12 mouse cellular contexts compared by ENCODE assay signal in the genomic region with DNA sequence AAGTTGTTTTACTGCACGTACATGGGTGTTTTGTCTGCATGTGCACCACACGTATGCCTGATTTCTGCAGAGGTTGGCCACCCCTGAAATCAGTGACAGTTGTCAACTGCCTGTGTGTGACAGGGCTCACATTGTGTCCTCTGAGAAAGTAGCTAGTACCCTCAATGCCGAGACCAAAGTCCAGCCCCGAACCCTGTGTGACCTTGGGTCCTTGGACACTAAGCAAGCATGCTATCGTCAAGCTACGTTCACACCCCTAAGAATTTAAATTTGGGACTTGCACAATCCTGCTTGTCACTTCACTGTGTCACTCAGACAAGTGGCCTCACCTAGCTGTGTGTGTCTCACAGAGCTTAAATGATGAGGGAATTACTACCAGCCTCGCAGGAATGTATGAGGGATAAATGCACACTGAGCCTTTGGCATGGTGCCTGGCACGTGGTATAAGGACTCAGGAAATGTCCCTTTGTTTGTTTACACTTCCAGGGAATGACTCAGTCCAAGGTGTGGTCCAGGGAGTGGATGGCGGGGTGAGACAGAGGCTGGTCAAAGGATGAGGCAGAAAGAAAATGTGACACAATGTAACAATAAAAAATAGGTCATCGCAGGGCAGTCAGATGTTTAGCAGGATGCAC. TPM values are rescaled to one million over a fixed set of nuclear protein-coding genes. Genes with fewer than 3 reads are reported as not detected.
DNase-seq lines count a peak whose midpoint lies in the region; ATAC-seq lines count a peak whose summit lies in the region.
"Had no signal": no experiment of that assay in that cellular context is flagged by ENCODE, and none has a peak within 500 bp of the region (broad histone marks: within the 10 kb centered on the region; RNA-seq: fewer than 3 reads in every experiment).

No protein-coding gene starts in this region.

- peaks cover 25% of the 10 kb centered on the region for H3K36me3 ChIP-seq in liver, embryonic 12.5 days
- no peaks in the 10 kb centered on the region for H3K36me3 ChIP-seq in stomach, embryonic 14.5 days (ENCODE audit: control insufficient read depth, insufficient read depth, low read length)
- 0 out of 2 replicates have a peak, but pooled peaks cover 6% of the 10 kb centered on the region for H3K36me3 ChIP-seq in hindbrain, embryonic 16.5 days (ENCODE audit: control insufficient read depth, insufficient read depth, low read length)

- no peaks in the 10 kb centered on the region for H3K27me3 ChIP-seq in liver, embryonic 12.5 days (replicated peaks)
- H3K27me3 ChIP-seq in stomach, embryonic 14.5 days (ENCODE audit: control insufficient read depth, insufficient read depth, low read length) = no peaks in the 10 kb centered on the region
- H3K27me3 ChIP-seq in hindbrain, embryonic 16.5 days (replicated peaks; ENCODE audit: control insufficient read depth, insufficient read depth, low read length) = no peaks in the 10 kb centered on the region
- H3K27me3 ChIP-seq: embryonic facial prominence, embryonic 13.5 days; hindbrain, embryonic 13.5 days; neural tube, embryonic 13.5 days had no signal

- 66% methylated on average over 10 of the region's 10 CpGs for WGBS in liver, embryonic 12.5 days (ENCODE audit: insufficient replicate concordance)
- WGBS in stomach, embryonic 14.5 days = 55% methylated on average over 10 of the region's 10 CpGs
- WGBS in hindbrain, embryonic 16.5 days = 67% methylated on average over 10 of the region's 10 CpGs

- ATAC-seq in liver, embryonic 12.5 days = peak; percentile 31; the same call in 1 of the 2 replicates
- ATAC-seq in stomach, embryonic 14.5 days (ENCODE audit: insufficient number of reproducible peaks, insufficient read depth, low FRiP score, low read depth) = peak; percentile 81
- no peak for ATAC-seq in hindbrain, embryonic 16.5 days

- H3K4me3 ChIP-seq in liver, embryonic 12.5 days = no peak overlapping the region
- H3K4me3 ChIP-seq in stomach, embryonic 14.5 days (ENCODE audit: low read depth, low read length) = no peak overlapping the region
- H3K4me3 ChIP-seq in hindbrain, embryonic 16.5 days (ENCODE audit: low read length) = no peak overlapping the region
- H3K4me3 ChIP-seq: embryonic facial prominence, embryonic 13.5 days; hindbrain, embryonic 13.5 days; neural tube, embryonic 13.5 days had no signal

- no peaks in the 10 kb centered on the region for H3K9me3 ChIP-seq in liver, embryonic 12.5 days (replicated peaks)
- H3K9me3 ChIP-seq in stomach, embryonic 14.5 days (ENCODE audit: control insufficient read depth, low read depth, low read length) = no peaks in the 10 kb centered on the region
- peaks cover 2% of the 10 kb centered on the region; the same call in 1 of the 2 replicates for H3K9me3 ChIP-seq in hindbrain, embryonic 16.5 days (ENCODE audit: control insufficient read depth, low read length)
- H3K9me3 ChIP-seq: embryonic facial prominence, embryonic 13.5 days; neural tube, embryonic 13.5 days had no signal

- H3K4me1 ChIP-seq in liver, embryonic 12.5 days = peaks cover 45% of the 10 kb centered on the region
- no peaks in the 10 kb centered on the region for H3K4me1 ChIP-seq in stomach, embryonic 14.5 days (ENCODE audit: control insufficient read depth, insufficient read depth, low read length)
- no peaks in the 10 kb centered on the region for H3K4me1 ChIP-seq in hindbrain, embryonic 16.5 days (ENCODE audit: control insufficient read depth, insufficient read depth, low read depth, low read length)
- H3K4me1 ChIP-seq: embryonic facial prominence, embryonic 13.5 days; hindbrain, embryonic 13.5 days; neural tube, embryonic 13.5 days had no signal

- no peak overlapping the region for H3K9ac ChIP-seq in liver, embryonic 12.5 days
- no peak overlapping the region for H3K9ac ChIP-seq in stomach, embryonic 14.5 days (replicated peaks; ENCODE audit: low read depth, low read length)
- no peak overlapping the region for H3K9ac ChIP-seq in hindbrain, embryonic 16.5 days (ENCODE audit: low read depth, low read length)
- H3K9ac ChIP-seq: embryonic facial prominence, embryonic 13.5 days; hindbrain, embryonic 13.5 days; neural tube, embryonic 13.5 days had no signal

- H3K4me2 ChIP-seq in liver, embryonic 12.5 days = no peak overlapping the region
- H3K4me2 ChIP-seq in stomach, embryonic 14.5 days (replicated peaks; ENCODE audit: low read depth, low read length) = no peak overlapping the region
- no peak overlapping the region for H3K4me2 ChIP-seq in hindbrain, embryonic 16.5 days (ENCODE audit: low read length)
- H3K4me2 ChIP-seq: embryonic facial prominence, embryonic 13.5 days; hindbrain, embryonic 13.5 days; neural tube, embryonic 13.5 days had no signal

- DNase-seq in liver = no peak
- DNase-seq in brain, adult 2 months (ENCODE audit: low read depth, low spot score) = peak; percentile 22
- peak; percentile 31 for DNase-seq in kidney, postnatal 14 days
- DNase-seq in adrenal gland, adult 8-10 months = no peak
- DNase-seq: right cerebral cortex, postnatal 25 days; thymus, postnatal 14 days had no signal

- no peak overlapping the region for H3K27ac ChIP-seq in liver, embryonic 12.5 days
- no peak overlapping the region for H3K27ac ChIP-seq in stomach, embryonic 14.5 days (ENCODE audit: low read length)
- no peak overlapping the region for H3K27ac ChIP-seq in hindbrain, embryonic 16.5 days (ENCODE audit: low read depth, low read length)
- H3K27ac ChIP-seq: embryonic facial prominence, embryonic 13.5 days; hindbrain, embryonic 13.5 days; neural tube, embryonic 13.5 days had no signal

RNA-seq across cellular contexts. Expression of gene Pou2f2, which starts 18.0 kb away (rescaled TPM):
- 1.9 TPM in 2 replicates for polyA plus RNA-seq in liver, embryonic 12.5 days (2016; fragmentation: Nextera tagmentation; extraction: Ambion mirVana)
- polyA plus RNA-seq in stomach, embryonic 14.5 days (2014; fragmentation: Nextera tagmentation; extraction: Ambion mirVana) = 1.8 and 2.3 TPM in 2 replicates
- 19.8 and 28.7 TPM in 2 replicates for polyA plus RNA-seq in hindbrain, embryonic 16.5 days (2015; fragmentation: Nextera tagmentation; extraction: Ambion mirVana)
- 1 to 10 TPM in 3 of 4 experiments, under 1 TPM in 1; 0.90 to 3.5 (median 1.7) TPM for total RNA-seq in adrenal gland, adult 8-10 months (2022)

RNA-seq across cellular contexts. Expression of gene Dedd2, which starts 22.9 kb away (rescaled TPM):
- polyA plus RNA-seq in liver, embryonic 12.5 days (2016; fragmentation: Nextera tagmentation; extraction: Ambion mirVana) = 31.4 and 33.4 TPM in 2 replicates
- 7.5 and 8.7 TPM in 2 replicates for polyA plus RNA-seq in stomach, embryonic 14.5 days (2014; fragmentation: Nextera tagmentation; extraction: Ambion mirVana)
- polyA plus RNA-seq in hindbrain, embryonic 16.5 days (2015; fragmentation: Nextera tagmentation; extraction: Ambion mirVana) = 14.2 and 14.8 TPM in 2 replicates
- 10 to 100 TPM; 15.6 to 22.2 (median 19.1) TPM for total RNA-seq in adrenal gland, adult 8-10 months (2022)

RNA-seq across cellular contexts. Expression of gene Zfp526, which starts 23.7 kb away (rescaled TPM):
- polyA plus RNA-seq in liver, embryonic 12.5 days (2016; fragmentation: Nextera tagmentation; extraction: Ambion mirVana) = 2.3 and 2.8 TPM in 2 replicates
- 3.7 and 4.2 TPM in 2 replicates for polyA plus RNA-seq in stomach, embryonic 14.5 days (2014; fragmentation: Nextera tagmentation; extraction: Ambion mirVana)
- polyA plus RNA-seq in hindbrain, embryonic 16.5 days (2015; fragmentation: Nextera tagmentation; extraction: Ambion mirVana) = 1.6 and 1.8 TPM in 2 replicates
- 10 to 100 TPM; 11.7 to 16.1 (median 14.2) TPM for total RNA-seq in adrenal gland, adult 8-10 months (2022)

RNA-seq across cellular contexts. Expression of gene Gsk3a, which starts 40.1 kb away (rescaled TPM):
- polyA plus RNA-seq in liver, embryonic 12.5 days (2016; fragmentation: Nextera tagmentation; extraction: Ambion mirVana) = 13.0 and 14.4 TPM in 2 replicates
- polyA plus RNA-seq in stomach, embryonic 14.5 days (2014; fragmentation: Nextera tagmentation; extraction: Ambion mirVana) = 14.7 and 15.9 TPM in 2 replicates
- 13.0 and 16.4 TPM in 2 replicates for polyA plus RNA-seq in hindbrain, embryonic 16.5 days (2015; fragmentation: Nextera tagmentation; extraction: Ambion mirVana)
- total RNA-seq in adrenal gland, adult 8-10 months (2022) = 100 to 1,000 TPM in 3 of 4 experiments, 10 to 100 TPM in 1; 99.2 to 107 (median 104) TPM

RNA-seq across cellular contexts. Expression of gene Erf, which starts 53.1 kb away (rescaled TPM):
- polyA plus RNA-seq in liver, embryonic 12.5 days (2016; fragmentation: Nextera tagmentation; extraction: Ambion mirVana) = 6.5 and 7.5 TPM in 2 replicates
- polyA plus RNA-seq in stomach, embryonic 14.5 days (2014; fragmentation: Nextera tagmentation; extraction: Ambion mirVana) = 25.8 and 27.7 TPM in 2 replicates
- polyA plus RNA-seq in hindbrain, embryonic 16.5 days (2015; fragmentation: Nextera tagmentation; extraction: Ambion mirVana) = 3.7 and 4.3 TPM in 2 replicates
- 10 to 100 TPM; 23.6 to 29.4 (median 27.2) TPM for total RNA-seq in adrenal gland, adult 8-10 months (2022)

Comparison
In these comparisons a context has a peak if more than half of its experiments do, and no peak if none do; other contexts are left out.
1. DNase-seq: peak in brain, adult 2 months (single experiment) and kidney, postnatal 14 days (single experiment); none in liver (single experiment) and adrenal gland, adult 8-10 months (single experiment).